Mouse (Mus musculus) layer of hippocampus, adult 18-20 months (tissue): ENCODE results near the gene Ctnna3. TPM values are rescaled to one million over a fixed set of nuclear protein-coding genes. Genes with fewer than 3 reads are reported as not detected.
A peak's percentile ranks its signal among the peaks of the same experiment; 100 is the strongest.

ENCODE experiments used
- DNase-seq, 2 experiments: peaks; one replicate each; pipeline ENCODE4 v3.0.0; 2022; ENCODE audit warnings: low spot score in 2 of 2
- total RNA-seq, 2 experiments: library from RNA; stranded (reverse); gene quantifications; 2 replicates each; pipeline ENCODE4 v1.2.3; 2021

Ctnna3 gene
- total RNA-seq, 2 experiments from 2014 or later = 1.4 to 2.6 TPM

- no peak for DNase-seq
Observed at GRCm38 (mm10) chr10:63908878-63909277, 479.0 kb downstream of the Ctnna3 start.

GRCm38 (mm10) chr10:63927334-63927733 is 497.4 kb downstream of the Ctnna3 start, which contains the start of gene Gm10118:
TSS of gene Gm10118 (minus strand) at chr10:63927434.
- no peak for DNase-seq

- no peak for DNase-seq
Observed at GRCm38 (mm10) chr10:63933946-63934345, 504.0 kb downstream of the Ctnna3 start.

GRCm38 (mm10) chr10:63945534-63945933 is 515.6 kb downstream of the Ctnna3 start:
- DNase-seq = no peak

- DNase-seq = peak in 1 of 2 experiments; percentile 38
Observed at GRCm38 (mm10) chr10:63947266-63947665, 517.4 kb downstream of the Ctnna3 start.

GRCm38 (mm10) chr10:63950867-63951266 is 521.0 kb downstream of the Ctnna3 start:
- no peak for DNase-seq

- no peak for DNase-seq
Observed at GRCm38 (mm10) chr10:63951481-63951880, 521.6 kb downstream of the Ctnna3 start.

- peak in 1 of 2 experiments; percentile 31 for DNase-seq
Observed at GRCm38 (mm10) chr10:63954308-63954930, 524.5 kb downstream of the Ctnna3 start.

GRCm38 (mm10) chr10:63972300-63972699 is 542.4 kb downstream of the Ctnna3 start:
- DNase-seq = no peak

GRCm38 (mm10) chr10:63978101-63978500 is 548.2 kb downstream of the Ctnna3 start:
- DNase-seq = no peak

- no peak for DNase-seq
Observed at GRCm38 (mm10) chr10:63978535-63978934, 548.6 kb downstream of the Ctnna3 start.

GRCm38 (mm10) chr10:63978969-63979368 is 549.1 kb downstream of the Ctnna3 start:
- no peak for DNase-seq

GRCm38 (mm10) chr10:63979410-63979809 is 549.5 kb downstream of the Ctnna3 start:
- DNase-seq = no peak

- peak in 1 of 2 experiments; percentile 48 for DNase-seq
Observed at GRCm38 (mm10) chr10:63985576-63985975, 555.7 kb downstream of the Ctnna3 start.

GRCm38 (mm10) chr10:63994251-63994650 is 564.4 kb downstream of the Ctnna3 start:
- no peak for DNase-seq

- DNase-seq = no peak
Observed at GRCm38 (mm10) chr10:64001531-64001930, 571.6 kb downstream of the Ctnna3 start.

- no peak for DNase-seq
Observed at GRCm38 (mm10) chr10:64001996-64002395, 572.1 kb downstream of the Ctnna3 start.

- DNase-seq = no peak
Observed at GRCm38 (mm10) chr10:64020347-64020746, 590.4 kb downstream of the Ctnna3 start.

GRCm38 (mm10) chr10:64023340-64023739 is 593.4 kb downstream of the Ctnna3 start:
- peak in 1 of 2 experiments; percentile 23 for DNase-seq

- DNase-seq = no peak
Observed at GRCm38 (mm10) chr10:64030901-64031300, 601.0 kb downstream of the Ctnna3 start.

- DNase-seq = peak in 1 of 2 experiments; percentile 35
Observed at GRCm38 (mm10) chr10:64039760-64040535, 610.0 kb downstream of the Ctnna3 start.

GRCm38 (mm10) chr10:64041218-64041617 is 611.3 kb downstream of the Ctnna3 start:
- no peak for DNase-seq
